Mouse (Mus musculus) left cerebral cortex, adult 6 months (tissue): Measurements from ENCODE around the gene Tktl1. TPM values are rescaled to one million over a fixed set of nuclear protein-coding genes. Genes with fewer than 3 reads are reported as not detected.

Experiments
- long read RNA-seq, 2 experiments: library from polyadenylated mRNA; unstranded; transcript quantifications; one replicate each; pipeline ENCODE4 v2.0.0; 2019 to 2020
- polyA plus RNA-seq: library from polyadenylated mRNA; unstranded; fragments of <200 nt; fragmentation: Nextera tagmentation; gene quantifications from 2 replicates; pipeline ENCODE4 v1.2.3, GENCODE M21; 2021

Gene Tktl1
- polyA plus RNA-seq: 0.13 TPM in 1 of 2 replicates, not detected in the other
- long read RNA-seq, experiment 1: 0 reads
- long read RNA-seq, experiment 2: 0 reads

DNA sequence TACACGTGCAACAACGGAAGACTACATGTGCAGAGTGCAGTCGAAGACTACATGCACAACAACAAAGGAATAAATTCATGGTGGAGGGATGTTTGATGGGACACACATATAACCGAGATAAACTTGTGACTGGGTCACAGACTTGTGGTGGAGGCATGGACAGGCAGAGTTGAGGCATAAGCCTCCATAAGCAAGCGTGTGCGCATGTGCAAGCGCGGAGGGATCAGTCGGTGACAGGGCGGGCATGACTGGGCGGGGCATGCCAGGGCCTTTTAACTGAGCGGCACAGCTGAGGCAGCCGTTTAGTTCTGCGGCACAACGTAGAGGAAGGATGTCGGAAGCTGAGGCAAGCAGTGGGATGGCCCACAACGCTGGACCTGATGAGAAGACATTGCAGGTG is at the start of gene Tktl1:
Gene Tktl1, plus strand, starts transcription at position 301 of the 400 bp plus-strand sequence.

GRCm38 (mm10) chrX:74135263-74135662 is 41.8 kb upstream of the Tktl1 start, which contains the start of gene Mecp2:
Gene Mecp2, minus strand, starts transcription at chrX:74135363.

GRCm38 (mm10) chrX:74167738-74168137 is 9.3 kb upstream of the Tktl1 start, which contains the start of gene Tex28:
Gene Tex28, minus strand, starts transcription at chrX:74167838.

GRCm38 (mm10) chrX:74249615-74250014 is 72.6 kb downstream of the Tktl1 start, which contains the start of gene Flna:
Gene Flna, minus strand, starts transcription at chrX:74249820.

DNA sequence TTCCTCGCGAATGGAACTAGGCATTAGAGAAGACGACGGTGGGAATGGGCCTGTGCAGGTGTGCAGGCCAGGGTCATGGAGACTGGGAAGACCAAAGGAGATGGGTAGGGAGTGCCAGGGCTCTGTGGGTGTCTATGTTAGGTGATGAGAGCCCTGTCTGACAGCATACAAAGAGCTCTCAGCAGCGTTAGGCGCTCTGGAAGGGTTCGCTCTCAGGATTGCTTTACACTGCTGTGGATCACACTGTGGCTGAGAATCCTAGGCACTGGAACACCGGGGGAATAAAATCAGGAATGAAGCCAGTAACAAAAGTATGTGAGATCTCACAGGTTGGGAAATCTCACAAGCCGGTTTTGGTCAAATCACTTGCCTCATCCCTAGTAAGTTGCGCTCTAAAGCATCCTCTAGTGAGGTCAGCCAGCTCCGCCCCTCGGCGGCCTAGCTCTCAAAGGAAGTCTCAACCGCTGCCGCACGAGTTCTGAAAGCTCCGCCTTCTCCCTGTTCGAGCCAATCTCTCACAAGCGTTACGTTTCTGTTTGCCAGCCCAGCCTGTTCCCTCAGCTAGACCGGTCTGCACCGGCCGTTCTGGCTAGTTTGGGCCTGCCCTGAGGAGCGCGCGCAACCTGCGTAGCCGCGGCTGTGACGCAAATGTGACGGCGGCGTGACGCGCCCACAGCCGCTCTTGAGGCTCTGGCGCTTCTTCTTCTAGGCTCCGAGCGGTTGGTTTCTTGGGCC is 77.3 kb downstream of the Tktl1 start, which contains the start of gene Emd:
Gene Emd, plus strand, starts transcription at position 535 of the 735 bp plus-strand sequence.

Other genes with a start within 250 kb of the Tktl1 start
- gene Renbp, start 246.4 kb upstream of the Tktl1 start, polyA plus RNA-seq: 7.5 and 9.0 TPM in 2 replicates
- gene Hcfc1, start 210.9 kb upstream of the Tktl1 start, polyA plus RNA-seq: 14.6 and 15.4 TPM in 2 replicates
- 6.6 and 7.2 TPM in 2 replicates for gene Irak1, start 153.3 kb upstream of the Tktl1 start, polyA plus RNA-seq
- gene Opn1mw, start 49.8 kb upstream of the Tktl1 start, polyA plus RNA-seq: 0.23 and 1.2 TPM in 2 replicates
- 6.0 and 15.2 TPM in 2 replicates for gene Mecp2, start 41.9 kb upstream of the Tktl1 start, polyA plus RNA-seq
- gene Tex28, start 9.4 kb upstream of the Tktl1 start, polyA plus RNA-seq: not detected in 2 replicates
- gene Flna, start 72.6 kb downstream of the Tktl1 start, polyA plus RNA-seq: 3.0 and 3.1 TPM in 2 replicates
- 8.0 and 8.3 TPM in 2 replicates for gene Emd, start 77.4 kb downstream of the Tktl1 start, polyA plus RNA-seq
- 1,226 and 1,360 TPM in 2 replicates for gene Rpl10, start 93.6 kb downstream of the Tktl1 start, polyA plus RNA-seq
- 32.5 and 43.3 TPM in 2 replicates for gene Taz, start 104.7 kb downstream of the Tktl1 start, polyA plus RNA-seq
- gene Dnase1l1, start 105.1 kb downstream of the Tktl1 start, polyA plus RNA-seq: 2.0 and 2.9 TPM in 2 replicates
- gene Atp6ap1, start 119.8 kb downstream of the Tktl1 start, polyA plus RNA-seq: 121 and 138 TPM in 2 replicates
- gene Gdi1, start 127.7 kb downstream of the Tktl1 start, polyA plus RNA-seq: 172 and 250 TPM in 2 replicates
- gene Fam50a, start 135.8 kb downstream of the Tktl1 start, polyA plus RNA-seq: 26.7 and 27.5 TPM in 2 replicates
- gene Plxna3, start 151.8 kb downstream of the Tktl1 start, polyA plus RNA-seq: 1.5 and 1.6 TPM in 2 replicates
- 47.9 and 50.4 TPM in 2 replicates for gene Lage3, start 176.4 kb downstream of the Tktl1 start, polyA plus RNA-seq
- gene Ubl4a, start 196.0 kb downstream of the Tktl1 start, polyA plus RNA-seq: 110 and 116 TPM in 2 replicates
- 3.3 and 3.8 TPM in 2 replicates for gene Slc10a3, start 196.1 kb downstream of the Tktl1 start, polyA plus RNA-seq
- 17.4 and 21.2 TPM in 2 replicates for gene Fam3a, start 216.0 kb downstream of the Tktl1 start, polyA plus RNA-seq
- 7.3 and 10.4 TPM in 2 replicates for gene Ikbkg, start 216.0 kb downstream of the Tktl1 start, polyA plus RNA-seq